Mouse (Mus musculus) macrophage (primary cell): ENCODE measurements around the gene Mblac2. TPM values are rescaled to one million over a fixed set of nuclear protein-coding genes. Genes with fewer than 3 reads are reported as not detected.

Experiments
- H3K27ac ChIP-seq: fragments of 350-480 bp; formaldehyde crosslinking; 2 replicates; pipeline ENCODE4 v1.9.0; 2021
- H3K36me3 ChIP-seq: fragments of 350-480 bp; formaldehyde crosslinking; 2 replicates; pipeline ENCODE4 v1.9.0; 2021; ENCODE audit errors: inconsistent target
- H3K4me3 ChIP-seq: fragments of 350-480 bp; formaldehyde crosslinking; 2 replicates; pipeline ENCODE4 v1.9.0; 2021; ENCODE audit errors: inconsistent target
- H3K79me2 ChIP-seq: fragments of 350-480 bp; formaldehyde crosslinking; 2 replicates; pipeline ENCODE4 v1.9.0; 2021; ENCODE audit errors: inconsistent target
- WGBS: methylation state at CpG from one replicate; pipeline ENCODE4 v1.1.7; 2026; ENCODE audit warnings: inconsistent platforms; ENCODE audit not compliant: missing documents; 5-methylcytosine and 5-hydroxymethylcytosine counted together
- polyA plus RNA-seq: library from polyadenylated mRNA; stranded (reverse); fragments of 250-400 nt; gene quantifications from 3 replicates; pipeline ENCODE4 v1.2.4, GENCODE M21; 2018; ENCODE audit warnings: inconsistent platforms
- total RNA-seq, 78 experiments: library from RNA; depleted of rRNA; stranded (reverse); fragments of 250-400 nt; gene quantifications; 1 replicate in 9 of 78; 2 replicates in 24 of 78; 3 replicates in 43 of 78; 4 replicates in 2 of 78; pipeline ENCODE4 v1.2.4; 2018; ENCODE audit warnings: inconsistent platforms in 56 of 78

Mblac2 gene
- 1 to 10 TPM in 19 of 26 experiments, under 1 TPM in 6, not detected in 1; 0.27 to 9.7 (median 3.7) TPM for total RNA-seq (2018; cell fraction: chromatin; rRNA removed)
- total RNA-seq (2018; cell fraction: cytosol; rRNA removed): 1 to 10 TPM; 1.3 to 6.7 (median 4.3) TPM
- total RNA-seq (2018; cell fraction: nucleus; rRNA removed): 10 to 100 TPM in 3 of 26 experiments, 1 to 10 TPM in 21, under 1 TPM in 2; 0.79 to 12.0 (median 3.6) TPM
- 4.7 to 8.1 TPM (median 5.0 TPM) in 3 replicates for polyA plus RNA-seq

DNA sequence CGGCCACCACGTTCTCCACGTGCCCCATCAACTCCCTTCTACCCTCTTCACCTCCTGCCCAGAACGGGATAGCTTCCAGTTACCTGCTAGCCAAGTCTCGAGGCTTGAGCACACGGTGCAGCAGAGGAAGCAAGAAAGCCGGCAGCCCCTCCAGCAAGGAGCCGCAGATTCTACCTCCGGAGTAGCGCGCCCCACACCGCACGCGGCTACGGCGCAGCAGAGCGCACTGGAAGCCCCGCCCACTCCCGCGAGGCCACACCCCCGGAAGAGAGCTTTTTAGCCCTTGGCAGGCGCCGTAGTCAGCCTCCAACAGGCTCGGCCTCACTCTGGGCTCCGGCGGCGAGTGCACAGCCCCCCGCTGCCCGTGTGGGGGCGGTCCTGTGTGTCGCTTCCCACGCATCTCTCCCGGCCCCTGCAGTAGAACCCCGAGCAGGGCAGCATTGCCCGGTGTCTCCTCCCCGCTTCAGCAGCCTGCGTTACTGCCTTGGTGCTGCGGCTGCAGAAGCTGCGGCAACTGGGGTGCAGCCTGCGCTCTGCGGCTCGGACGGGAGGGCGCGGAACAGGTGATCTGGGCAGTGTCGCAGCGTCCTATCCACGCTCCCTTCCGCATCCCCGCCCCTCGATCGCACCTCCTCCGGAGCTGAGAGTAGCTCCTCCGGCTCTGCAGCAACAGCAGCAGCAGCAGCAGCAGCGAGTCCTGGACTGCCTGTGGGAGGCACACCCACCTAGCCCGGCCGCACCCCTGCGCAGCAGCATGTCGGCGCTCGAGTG lies at the start of gene Mblac2, which contains the start of gene Polr3g:
Gene Mblac2 (plus strand): TSS at position 567 of the 771 bp plus-strand sequence.
Gene Polr3g (minus strand): TSS at position 239 of the 771 bp plus-strand sequence.
- H3K36me3 ChIP-seq: no peaks in the 10 kb centered on the region
- no peak within 1 kb of the TSS for H3K27ac ChIP-seq
- H3K79me2 ChIP-seq: no peaks in the 10 kb centered on the region; the same call in 1 of the 2 replicates
- under 1% methylated on average over 55 of the region's 61 CpGs for WGBS
- H3K4me3 ChIP-seq: peak within 1 kb of the TSS; percentile 80

DNA sequence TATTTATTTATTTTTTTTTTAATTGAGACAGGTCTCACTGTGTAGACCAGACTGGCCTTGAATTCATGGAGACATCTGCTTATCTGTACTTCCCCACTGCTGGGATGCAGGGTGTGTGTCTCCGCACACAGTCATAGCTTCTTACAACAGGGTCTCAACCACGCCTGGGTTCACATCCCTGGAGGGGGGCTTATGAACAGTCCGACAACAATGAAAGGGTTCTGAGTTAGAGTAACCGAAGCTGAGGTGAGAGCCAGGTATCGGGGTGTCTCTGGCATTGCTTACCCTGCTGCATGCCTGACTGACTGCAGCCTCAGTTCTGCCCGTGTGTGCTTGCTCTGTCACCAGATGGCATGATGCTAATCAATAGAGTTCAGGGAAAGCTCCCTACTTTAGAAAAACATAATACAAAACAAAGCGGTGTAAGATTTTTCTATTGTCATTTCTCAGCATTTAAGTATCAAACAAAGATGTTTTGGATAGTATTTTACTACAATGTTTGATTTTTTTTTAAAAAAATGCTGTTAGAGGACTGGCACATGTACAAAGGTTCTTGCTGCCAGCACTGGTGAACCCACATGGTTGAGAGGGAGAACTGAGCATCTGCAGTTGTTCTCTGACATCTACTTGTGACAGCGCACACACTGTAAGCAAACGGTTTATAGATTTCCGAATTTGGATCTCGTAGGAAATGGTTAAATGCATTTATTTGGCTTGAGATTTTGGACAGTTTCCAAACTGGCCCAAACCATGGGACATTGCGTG lies 47.4 kb upstream of the Mblac2 start:
- no peak overlapping the region for H3K27ac ChIP-seq
- peaks cover 43% of the 10 kb centered on the region for H3K36me3 ChIP-seq
- 91% methylated on average over 12 of the region's 12 CpGs for WGBS
- no peak overlapping the region for H3K4me3 ChIP-seq
- H3K79me2 ChIP-seq: peaks cover 65% of the 10 kb centered on the region

DNA sequence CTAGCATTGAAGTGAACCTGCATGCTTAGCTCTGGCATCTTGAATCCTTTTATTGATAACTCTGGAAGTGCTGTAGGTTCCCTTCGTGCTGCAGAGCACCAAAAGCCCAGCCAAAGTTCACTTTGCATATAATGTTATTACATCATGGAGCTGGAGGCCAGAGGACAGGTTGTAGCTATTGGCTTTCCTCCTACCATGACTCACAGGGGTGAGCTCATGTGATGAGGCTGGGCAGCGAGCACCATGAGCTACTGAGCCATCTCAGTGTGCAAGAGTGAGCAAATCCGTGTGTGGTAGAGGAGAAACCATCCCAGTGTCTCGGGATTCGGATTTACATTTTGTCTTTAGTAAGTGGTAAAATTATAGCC lies 46.8 kb upstream of the Mblac2 start:
- Histone ChIP-seq H3K27ac (no peak overlapping the region), H3K36me3 (peaks cover 49% of the 10 kb centered on the region), H3K4me3 (no peak overlapping the region), H3K79me2 (peaks cover 60% of the 10 kb centered on the region)
- 96% methylated on average over 5 of the region's 5 CpGs for WGBS

DNA sequence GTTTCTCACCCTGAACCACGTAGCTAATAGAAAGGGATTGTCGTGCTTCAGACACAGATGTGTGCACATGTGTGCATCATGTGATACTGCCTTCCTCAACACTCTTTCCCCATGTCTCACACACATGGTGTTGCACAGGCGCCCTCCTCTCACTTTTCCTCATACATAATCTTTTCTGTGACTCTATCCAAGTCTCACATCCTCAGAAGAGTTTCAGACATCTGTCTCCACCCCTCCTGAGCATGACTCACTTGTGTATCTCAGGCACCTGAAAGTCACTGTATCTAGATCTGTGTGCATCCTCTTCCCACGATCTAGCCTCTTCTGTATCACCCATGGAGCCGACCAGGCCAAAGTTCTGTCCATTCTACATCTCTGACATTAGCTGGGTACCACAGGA lies 43.4 kb upstream of the Mblac2 start:
- H3K36me3 ChIP-seq: peaks cover 67% of the 10 kb centered on the region
- WGBS: 92% methylated on average over 5 of the region's 5 CpGs
- H3K4me3 ChIP-seq: no peak overlapping the region
- peaks cover 26% of the 10 kb centered on the region for H3K79me2 ChIP-seq
- no peak overlapping the region for H3K27ac ChIP-seq

DNA sequence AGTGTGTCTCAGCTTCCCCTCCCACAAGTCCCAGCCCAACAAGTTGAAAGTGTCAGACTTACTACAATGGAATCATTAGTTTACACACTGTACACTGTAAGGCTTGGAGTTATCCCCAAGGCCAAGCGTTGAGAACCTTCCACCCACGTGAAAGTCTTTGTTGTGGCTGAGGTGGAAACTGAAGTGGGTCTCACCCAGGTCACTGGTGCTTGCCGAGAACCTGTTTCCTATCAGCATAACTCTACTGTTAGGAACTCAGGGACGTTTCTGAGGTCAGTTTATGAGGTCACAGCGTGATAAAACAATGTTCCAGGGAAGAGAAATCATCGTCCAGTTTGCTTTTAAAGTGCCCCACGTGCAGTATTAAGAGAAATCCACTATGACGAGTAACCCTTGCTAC lies 35.8 kb upstream of the Mblac2 start:
- Histone ChIP-seq H3K27ac (no peak overlapping the region), H3K4me3 (no peak overlapping the region), H3K36me3 (peaks cover 13% of the 10 kb centered on the region; the same call in 1 of the 2 replicates), H3K79me2 (no peaks in the 10 kb centered on the region)
- WGBS: 96% methylated on average over 8 of the region's 8 CpGs

DNA sequence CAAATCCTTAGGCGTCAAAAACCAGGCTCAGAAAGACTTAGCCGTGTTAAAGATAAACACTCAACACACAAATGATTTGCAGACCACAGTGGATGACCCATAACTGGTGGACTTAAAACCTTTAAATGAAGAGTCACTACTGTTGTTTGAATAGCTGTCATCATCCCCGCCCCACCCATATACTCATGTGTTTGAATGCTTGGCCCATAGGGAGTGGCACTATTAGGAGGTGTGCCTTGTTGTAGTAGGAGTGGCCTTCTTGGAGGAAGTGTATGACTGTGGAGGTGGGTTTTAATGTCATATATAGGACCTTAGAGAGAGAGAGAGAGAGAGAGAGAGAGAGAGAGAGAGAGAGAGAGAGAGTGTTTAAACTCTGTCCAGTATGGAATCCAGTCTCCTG lies 28.0 kb upstream of the Mblac2 start:
- WGBS: 96% methylated on average over 3 of the region's 3 CpGs
- H3K79me2 ChIP-seq: no peaks in the 10 kb centered on the region
- no peaks in the 10 kb centered on the region for H3K36me3 ChIP-seq
- H3K4me3 ChIP-seq: no peak overlapping the region
- H3K27ac ChIP-seq: no peak overlapping the region

DNA sequence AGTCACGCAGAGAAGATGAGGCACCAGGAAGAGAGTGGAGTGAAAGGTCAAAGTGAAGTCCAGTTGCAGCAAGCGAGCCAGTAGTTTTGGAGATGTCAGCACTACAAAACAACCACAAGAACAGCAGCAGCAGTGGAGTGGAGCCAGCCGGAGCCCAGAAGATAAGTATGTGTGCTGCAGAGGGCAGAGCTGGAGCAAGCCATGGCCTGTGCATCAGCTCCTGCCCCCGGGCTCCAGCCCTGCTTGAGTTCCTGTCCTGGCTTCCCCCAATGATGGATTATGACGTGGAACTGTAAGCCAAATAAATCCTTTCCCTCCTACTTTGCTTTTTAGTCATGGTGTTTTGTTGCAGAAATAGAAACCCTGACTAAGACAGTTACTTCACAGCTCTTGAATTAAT lies 26.9 kb upstream of the Mblac2 start:
- Histone ChIP-seq H3K79me2 (no peaks in the 10 kb centered on the region), H3K36me3 (no peaks in the 10 kb centered on the region), H3K27ac (no peak overlapping the region), H3K4me3 (no peak overlapping the region)
- 93% methylated on average over 5 of the region's 5 CpGs for WGBS

DNA sequence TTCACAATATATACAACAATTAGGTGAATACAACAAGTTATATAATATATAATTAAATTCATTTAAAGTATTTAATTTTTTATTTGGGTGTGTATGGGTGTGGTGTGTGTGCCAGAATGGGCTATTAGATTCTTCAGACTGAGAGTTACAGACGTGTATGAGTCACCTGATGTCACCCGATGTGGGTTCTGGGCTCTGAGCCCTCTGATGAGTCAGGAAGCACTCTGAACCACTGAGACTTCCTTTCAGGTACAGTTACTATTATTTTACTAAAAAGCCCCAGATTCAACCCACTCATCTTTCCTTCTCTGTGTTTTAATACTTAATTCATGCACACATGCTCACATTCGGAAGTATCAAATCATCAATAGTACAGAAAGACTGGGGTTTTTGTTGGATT lies 26.3 kb upstream of the Mblac2 start:
- H3K36me3 ChIP-seq: no peaks in the 10 kb centered on the region

DNA sequence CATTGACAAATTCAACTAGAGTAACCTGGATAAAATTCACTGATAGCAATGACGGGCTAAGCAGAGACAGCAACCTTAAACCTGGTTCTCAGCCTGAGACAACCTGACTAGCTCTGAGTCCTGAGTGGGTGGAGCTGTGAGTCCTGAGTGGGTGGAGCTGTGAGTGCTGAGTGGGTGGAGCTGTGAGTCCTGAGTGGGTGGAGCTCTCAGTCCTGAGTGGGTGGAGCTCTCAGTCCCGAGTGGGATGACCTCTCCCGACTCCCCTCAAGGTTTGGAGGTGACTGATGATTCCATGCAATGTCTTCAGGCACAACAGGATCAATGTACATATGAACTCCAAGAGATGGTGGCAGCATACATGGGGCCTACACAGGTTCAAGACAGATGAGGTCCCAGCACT lies 21.6 kb upstream of the Mblac2 start:
- Histone ChIP-seq H3K27ac (no peak overlapping the region), H3K36me3 (no peaks in the 10 kb centered on the region), H3K79me2 (no peaks in the 10 kb centered on the region), H3K4me3 (no peak overlapping the region)
- 91% methylated on average over 3 of the region's 3 CpGs for WGBS

More for the DNA sequence above, 26.3 kb upstream of the Mblac2 start:
- WGBS: 76% methylated on average over 3 of the region's 3 CpGs
- Histone ChIP-seq H3K4me3 (no peak overlapping the region), H3K27ac (no peak overlapping the region), H3K79me2 (no peaks in the 10 kb centered on the region)

DNA sequence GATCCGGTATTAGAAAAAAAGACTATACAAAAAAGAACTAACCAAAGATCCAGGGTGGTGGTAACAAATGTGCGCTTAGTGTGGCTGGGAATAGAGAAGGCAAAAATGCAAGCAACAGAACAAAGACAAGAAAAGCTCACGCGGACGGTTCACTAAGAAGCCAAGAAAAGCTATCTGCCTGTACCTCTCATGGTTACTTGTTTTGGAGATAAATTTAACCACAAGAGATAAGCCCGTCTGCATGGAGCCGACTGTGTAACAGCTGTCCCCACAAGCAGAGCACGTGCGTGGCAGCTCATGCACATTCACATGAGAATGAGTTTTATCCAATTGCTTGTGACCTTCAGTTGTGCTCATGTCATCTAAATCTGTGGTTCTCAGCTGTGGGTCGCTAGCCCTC lies 20.7 kb upstream of the Mblac2 start:
- Histone ChIP-seq H3K4me3 (no peak overlapping the region), H3K27ac (no peak overlapping the region), H3K79me2 (no peaks in the 10 kb centered on the region), H3K36me3 (no peaks in the 10 kb centered on the region)
- WGBS: 87% methylated on average over 10 of the region's 10 CpGs

DNA sequence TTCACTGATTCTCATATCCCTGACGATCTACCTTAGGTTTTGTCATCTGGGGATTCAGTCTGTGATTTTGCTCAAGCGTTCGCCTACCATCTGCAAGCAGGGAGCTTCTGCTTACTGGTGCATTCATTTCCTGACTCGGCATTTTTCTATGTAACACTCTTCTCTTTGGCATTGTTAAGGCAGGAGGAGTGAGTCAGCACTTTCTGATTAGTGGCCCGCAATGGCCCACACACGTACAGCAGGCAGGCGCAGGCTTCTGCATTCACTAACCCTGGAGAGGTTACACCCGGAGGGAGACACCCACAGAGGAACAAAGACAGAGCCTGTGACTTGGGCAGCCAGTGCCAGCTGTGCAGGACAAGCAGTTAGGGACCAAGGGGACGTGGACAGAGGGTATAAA lies 19.5 kb upstream of the Mblac2 start:
- H3K79me2 ChIP-seq: no peaks in the 10 kb centered on the region
- H3K27ac ChIP-seq: no peak overlapping the region
- no peaks in the 10 kb centered on the region for H3K36me3 ChIP-seq
- H3K4me3 ChIP-seq: no peak overlapping the region
- WGBS: 41% methylated on average over 9 of the region's 9 CpGs

DNA sequence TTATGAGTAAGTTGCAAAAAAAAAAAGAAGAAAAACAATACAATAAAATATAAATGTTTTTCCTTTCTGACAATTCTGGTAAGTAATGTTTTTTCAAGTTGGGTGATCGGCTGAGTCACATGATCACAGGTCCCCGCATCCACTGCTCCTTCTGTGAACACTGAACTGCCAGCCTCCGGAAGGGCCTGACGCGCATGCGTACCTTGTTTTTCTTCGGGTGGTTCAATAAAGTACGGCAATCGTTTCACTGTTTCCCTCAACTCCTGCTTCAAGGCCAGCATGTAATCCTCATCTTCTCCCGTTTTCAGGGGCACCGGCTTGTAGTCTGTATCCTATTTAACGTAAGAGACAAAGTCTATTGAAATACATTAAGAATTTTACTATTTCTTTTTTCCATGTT lies 16.7 kb upstream of the Mblac2 start:
- Histone ChIP-seq H3K79me2 (no peaks in the 10 kb centered on the region), H3K4me3 (no peak overlapping the region), H3K36me3 (no peaks in the 10 kb centered on the region), H3K27ac (no peak overlapping the region)
- 97% methylated on average over 12 of the region's 12 CpGs for WGBS

DNA sequence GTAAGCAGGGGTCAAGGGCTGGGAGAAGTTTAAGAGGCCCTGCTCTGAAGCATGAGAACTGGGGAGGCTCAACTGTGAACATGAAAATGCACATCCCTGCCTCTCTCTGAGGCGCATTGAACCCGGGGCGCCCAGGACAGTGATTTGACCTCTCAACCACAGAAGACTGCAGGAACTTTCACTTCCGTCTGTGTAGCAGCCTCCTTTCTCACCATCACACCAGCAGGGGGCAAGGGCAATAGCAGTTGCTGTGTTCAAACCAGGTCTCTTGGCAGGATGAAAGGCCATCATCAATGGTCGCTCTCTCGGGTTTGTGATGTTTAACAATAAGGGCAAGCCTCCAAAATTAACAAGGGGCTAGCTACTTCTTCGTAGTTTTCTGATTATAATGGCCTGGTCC lies 8.0 kb upstream of the Mblac2 start:
- no peak overlapping the region for H3K4me3 ChIP-seq
- no peaks in the 10 kb centered on the region for H3K36me3 ChIP-seq
- 46% methylated on average over 7 of the region's 7 CpGs for WGBS
- H3K79me2 ChIP-seq: no peaks in the 10 kb centered on the region; the same call in 1 of the 2 replicates
- H3K27ac ChIP-seq: no peak overlapping the region

DNA sequence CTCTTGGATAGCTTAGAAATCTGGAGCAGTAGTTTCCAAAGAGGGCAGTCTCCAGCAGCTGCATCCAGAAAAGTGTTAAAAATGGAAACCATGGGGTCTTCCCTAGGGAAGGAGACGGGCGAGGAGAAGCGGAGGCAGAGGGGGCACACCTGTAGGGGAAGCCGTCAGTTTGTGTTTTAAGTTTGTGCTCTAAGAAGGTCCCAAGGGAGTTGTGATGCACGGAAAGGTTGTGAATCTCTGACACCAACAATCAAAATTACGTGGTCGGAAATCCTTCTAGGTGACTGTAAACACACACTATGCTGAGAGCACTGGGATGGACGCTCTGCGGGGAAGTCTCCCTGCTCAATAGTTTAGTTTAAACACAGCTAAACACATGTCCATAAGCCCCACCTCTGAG lies 7.5 kb upstream of the Mblac2 start:
- WGBS: 94% methylated on average over 9 of the region's 9 CpGs
- H3K27ac ChIP-seq: no peak overlapping the region
- no peaks in the 10 kb centered on the region; the same call in 1 of the 2 replicates for H3K79me2 ChIP-seq
- no peak overlapping the region for H3K4me3 ChIP-seq
- no peaks in the 10 kb centered on the region for H3K36me3 ChIP-seq

DNA sequence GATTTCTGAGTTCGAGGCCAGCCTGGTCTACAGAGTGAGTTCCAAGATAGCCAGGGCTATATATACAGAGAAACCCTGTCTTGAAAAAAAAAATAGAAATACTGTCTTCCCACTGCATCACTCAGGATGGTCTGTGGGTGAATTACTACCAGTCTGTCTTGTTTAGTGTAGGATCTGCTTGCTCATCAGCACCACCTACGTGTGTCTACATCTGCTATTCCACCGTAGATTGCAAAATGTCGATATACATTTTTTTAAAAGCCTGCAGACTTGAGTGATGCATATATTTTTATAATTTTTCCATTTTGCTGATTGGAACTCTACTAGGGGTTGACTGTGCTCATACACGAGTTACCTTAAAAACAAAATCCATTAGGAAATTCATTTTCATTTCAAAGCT lies 4.8 kb upstream of the Mblac2 start:
- H3K79me2 ChIP-seq: no peaks in the 10 kb centered on the region; the same call in 1 of the 2 replicates
- no peaks in the 10 kb centered on the region for H3K36me3 ChIP-seq
- no peak overlapping the region for H3K27ac ChIP-seq
- 97% methylated on average over 4 of the region's 5 CpGs for WGBS
- H3K4me3 ChIP-seq: no peak overlapping the region
